Comparison of ENCODE assay signal across 10 mouse cellular contexts in genomic region chr2:43622844-43623243, GRCm38 (mm10).
A peak's percentile ranks its signal among the peaks of the same experiment; 100 is the strongest.
DNase-seq lines count a peak whose midpoint lies in the region; ATAC-seq lines count a peak whose summit lies in the region.
"Had no signal": no experiment of that assay in that cellular context is flagged by ENCODE, and none has a peak within 500 bp of the region (broad histone marks: within the 10 kb centered on the region; RNA-seq: fewer than 3 reads in every experiment).

No protein-coding gene starts in this region.

- H3K9me3 ChIP-seq in midbrain, embryonic 11.5 days (ENCODE audit: control insufficient read depth, low read length): no peaks in the 10 kb centered on the region
- H3K9me3 ChIP-seq in midbrain, embryonic 10.5 days (replicated peaks): no peaks in the 10 kb centered on the region
- H3K9me3 ChIP-seq: lung, embryonic 15.5 days had no signal

- no peaks in the 10 kb centered on the region for H3K36me3 ChIP-seq in midbrain, embryonic 11.5 days (ENCODE audit: control insufficient read depth, insufficient read depth, low read length)
- no peaks in the 10 kb centered on the region for H3K36me3 ChIP-seq in midbrain, embryonic 10.5 days
- H3K36me3 ChIP-seq: lung, embryonic 15.5 days had no signal

- H3K4me2 ChIP-seq in midbrain, embryonic 11.5 days: no peak overlapping the region
- H3K4me2 ChIP-seq: lung, embryonic 15.5 days had no signal

- WGBS in midbrain, embryonic 11.5 days: 0% methylated on average over 1 of the region's 1 CpGs
- 0% methylated on average over 1 of the region's 1 CpGs for WGBS in midbrain, embryonic 10.5 days

- H3K4me1 ChIP-seq in midbrain, embryonic 11.5 days (ENCODE audit: control insufficient read depth, insufficient read depth, low read length): no peaks in the 10 kb centered on the region
- H3K4me1 ChIP-seq in midbrain, embryonic 10.5 days: no peaks in the 10 kb centered on the region
- H3K4me1 ChIP-seq: lung, embryonic 15.5 days had no signal

- DNase-seq in frontal cortex, postnatal 10 days (ENCODE audit: low spot score in 2 of 2): no peak
- no peak for DNase-seq in midbrain, embryonic 11.5 days (ENCODE audit: low spot score, missing footprints)
- DNase-seq in midbrain, embryonic 10.5 days (ENCODE audit: low spot score): no peak
- DNase-seq in urinary bladder, adult 2 months (ENCODE audit: low spot score): no peak
- no peak for DNase-seq in cerebellum, adult 18-20 months
- no peak for DNase-seq in cerebellum, postnatal 4 days (ENCODE audit: low spot score in 2 of 2)
- DNase-seq: thymus, postnatal 25 days had no signal

- no peak overlapping the region for H3K9ac ChIP-seq in midbrain, embryonic 11.5 days (ENCODE audit: low read length)
- H3K9ac ChIP-seq: lung, embryonic 15.5 days had no signal

- no peak overlapping the region for H3K4me3 ChIP-seq in midbrain, embryonic 11.5 days (ENCODE audit: low read depth, low read length)
- no peak overlapping the region for H3K4me3 ChIP-seq in midbrain, embryonic 10.5 days
- H3K4me3 ChIP-seq: lung, embryonic 15.5 days had no signal

- ATAC-seq in frontal cortex, adult (ENCODE audit: low TSS enrichment): peak; percentile 65; the same call in 1 of the 2 replicates
- peak; percentile 52; the same call in 1 of the 2 replicates for ATAC-seq in midbrain, embryonic 11.5 days (ENCODE audit: low FRiP score)
- peak; percentile 52 for ATAC-seq in granulocyte monocyte progenitor cell, adult 5-6 weeks (replicated peaks; ENCODE audit: poor library complexity, severe bottlenecking)

- no peaks in the 10 kb centered on the region for H3K27me3 ChIP-seq in midbrain, embryonic 11.5 days (ENCODE audit: control insufficient read depth, insufficient read depth, low read length)
- H3K27me3 ChIP-seq in midbrain, embryonic 10.5 days (ENCODE audit: low read depth, poor library complexity, severe bottlenecking): no peaks in the 10 kb centered on the region
- H3K27me3 ChIP-seq: lung, embryonic 15.5 days had no signal

- no peak overlapping the region for H3K27ac ChIP-seq in midbrain, embryonic 11.5 days (ENCODE audit: low read depth, low read length)
- no peak overlapping the region for H3K27ac ChIP-seq in midbrain, embryonic 10.5 days (replicated peaks)
- H3K27ac ChIP-seq: lung, embryonic 15.5 days had no signal
